Mouse (Mus musculus) forelimb bud, embryonic 11.5 days (tissue): ENCODE data around the gene Kcnd1.

Experiments used
- DNase-seq: peaks from one replicate; pipeline ENCODE4 v3.0.0-alpha.2; 2012; ENCODE audit warnings: low read depth, low spot score

Gene Kcnd1

GRCm38 (mm10) chrX:7854578-7854977 is 32.5 kb downstream of the Kcnd1 start:
- no peak for DNase-seq

DNA sequence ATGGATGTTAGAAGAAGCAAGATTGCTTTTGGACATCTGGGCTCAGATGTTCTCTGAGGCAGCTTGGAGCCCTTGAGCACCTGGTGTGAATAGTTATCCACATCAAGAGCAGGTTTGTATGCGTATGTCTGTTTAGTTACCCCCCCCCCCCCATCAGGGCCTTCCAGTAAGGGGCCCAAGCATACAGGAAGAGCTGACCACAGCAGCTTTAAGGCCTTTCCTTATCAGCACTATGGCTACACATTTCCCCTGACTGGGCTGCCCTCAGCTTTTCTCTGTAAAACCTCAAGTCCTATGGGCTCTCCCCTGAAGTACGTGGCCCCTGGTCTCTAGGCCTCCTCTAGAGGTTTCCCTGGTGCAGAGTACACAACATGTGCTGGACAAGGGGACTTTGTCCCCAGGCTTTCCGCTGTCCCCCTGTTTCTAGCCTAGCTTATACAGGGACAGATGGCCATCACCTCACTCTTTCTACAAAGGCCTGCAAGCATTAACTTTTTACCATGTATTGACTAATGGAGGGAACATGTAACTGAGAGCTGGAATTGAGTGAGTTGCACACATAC is 37.2 kb downstream of the Kcnd1 start:
- no peak for DNase-seq

GRCm38 (mm10) chrX:7863181-7863580 is 41.1 kb downstream of the Kcnd1 start:
- no peak for DNase-seq

- DNase-seq, result no peak
Measured at GRCm38 (mm10) chrX:7864551-7864950, 42.5 kb downstream of the Kcnd1 start.

GRCm38 (mm10) chrX:7865343-7865742 is 43.3 kb downstream of the Kcnd1 start:
- DNase-seq, result no peak

DNA sequence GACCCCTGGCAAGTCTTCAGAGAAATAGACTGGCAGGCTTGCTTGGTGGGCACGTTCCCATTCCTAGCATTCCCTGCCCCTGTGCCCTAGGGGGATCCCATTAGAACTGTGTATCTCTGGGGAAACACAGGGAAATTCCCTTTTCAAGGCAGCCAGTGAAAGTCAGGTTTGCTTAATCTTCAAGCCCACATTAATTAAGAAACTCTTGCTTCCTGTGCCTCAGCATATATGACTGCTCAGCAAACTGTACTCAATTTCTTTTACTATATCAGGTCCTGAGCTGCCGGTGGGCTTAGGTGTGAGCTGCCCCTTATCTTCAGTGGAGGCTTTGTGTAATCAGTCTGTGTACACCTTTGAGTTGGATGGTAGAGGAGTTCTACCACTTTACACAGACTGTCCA is 43.7 kb downstream of the Kcnd1 start:
- DNase-seq, result no peak

DNA sequence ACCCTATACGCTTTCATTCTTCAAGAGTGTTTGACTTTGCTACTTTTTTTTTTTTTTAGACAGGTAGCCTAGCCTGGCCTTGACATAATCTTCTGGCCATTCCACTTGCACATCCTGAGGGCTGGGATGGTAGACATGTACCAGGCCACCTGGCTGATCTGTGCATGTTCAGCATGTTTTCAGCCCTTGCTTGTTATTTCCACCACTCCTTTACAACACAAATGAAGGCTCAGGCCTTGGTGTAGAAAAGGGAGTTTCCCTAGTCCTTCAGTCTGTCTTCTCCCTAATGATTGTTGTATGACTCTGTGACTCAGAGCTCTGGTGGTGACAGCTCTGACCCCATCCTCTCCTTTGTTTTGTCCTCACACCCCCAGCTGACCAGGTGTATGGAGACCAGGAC is 45.1 kb downstream of the Kcnd1 start:
- no peak for DNase-seq

- DNase-seq, result no peak
Measured at GRCm38 (mm10) chrX:7868506-7868905, 46.4 kb downstream of the Kcnd1 start.

DNA sequence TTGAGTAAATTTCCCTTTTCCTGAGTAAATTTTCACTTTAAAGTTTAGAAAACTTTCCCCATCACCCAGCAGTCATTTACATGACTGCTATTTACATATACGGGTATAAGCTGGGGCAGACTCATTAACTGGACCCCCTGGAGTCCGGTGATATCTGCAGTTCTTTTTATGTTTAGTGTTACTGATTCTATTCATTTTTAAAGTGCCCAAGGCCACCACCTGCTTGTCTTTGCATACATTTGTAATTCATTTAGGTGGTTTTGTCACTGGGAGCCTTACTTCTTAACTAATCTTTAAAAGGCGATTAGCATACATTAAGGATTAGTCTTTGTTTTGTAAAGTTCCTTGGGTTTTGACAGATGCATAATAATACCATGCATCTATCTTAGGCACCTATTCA is 47.7 kb downstream of the Kcnd1 start:
- DNase-seq, result no peak

- DNase-seq, result peak; percentile 77
Measured at GRCm38 (mm10) chrX:7878007-7878419, 55.9 kb downstream of the Kcnd1 start, which contains the start of gene Pim2. Gene Pim2, plus strand, starts transcription at chrX:7878262.

DNA sequence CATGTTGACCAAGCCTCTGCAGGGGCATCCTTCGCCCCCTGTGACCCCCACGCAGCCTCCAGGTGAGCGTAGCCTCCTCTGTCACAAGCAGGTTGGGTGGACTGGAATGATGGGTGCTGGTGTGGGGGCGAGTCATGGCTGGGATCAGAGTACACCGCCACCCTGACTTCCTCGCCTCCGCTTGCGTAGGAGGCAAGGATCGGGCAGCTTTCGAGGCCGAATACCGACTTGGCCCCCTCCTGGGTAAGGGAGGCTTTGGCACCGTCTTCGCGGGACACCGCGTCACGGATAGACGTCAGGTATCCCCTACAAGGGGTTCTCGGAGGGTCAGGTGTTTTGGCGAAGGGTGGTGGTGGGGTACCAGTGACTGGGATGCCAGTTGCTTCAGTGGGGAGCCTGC is 56.4 kb downstream of the Kcnd1 start:
- DNase-seq, result no peak

DNA sequence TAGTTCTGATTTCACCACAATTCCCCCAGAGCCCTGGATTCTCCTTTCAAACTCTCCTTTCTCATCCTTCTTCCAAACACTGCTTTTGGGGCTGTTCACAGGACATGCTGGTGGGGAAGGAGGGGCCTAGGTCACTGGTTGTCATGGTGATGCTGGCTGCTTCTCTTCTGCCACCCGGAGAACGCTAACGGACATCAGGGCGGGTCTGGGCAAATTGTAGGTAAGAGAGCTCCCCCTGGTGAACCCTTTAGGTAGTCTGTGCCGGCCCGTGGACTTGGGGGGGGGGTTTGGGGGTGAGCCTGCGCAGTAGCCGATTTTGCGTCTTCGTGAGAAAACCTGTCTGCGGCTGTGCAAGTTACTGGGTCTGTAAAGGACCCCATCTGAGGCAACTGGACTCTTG is 57.7 kb downstream of the Kcnd1 start:
- DNase-seq, result peak; percentile 73

- peak; percentile 77 for DNase-seq
Measured at GRCm38 (mm10) chrX:7883841-7884567, 61.9 kb downstream of the Kcnd1 start, which contains the start of gene Slc35a2. Gene Slc35a2, plus strand, starts transcription at chrX:7884028.
